Mouse (Mus musculus) stomach, embryonic 16.5 days (tissue): ENCODE measurements around the gene Sbno1. TPM values are rescaled to one million over a fixed set of nuclear protein-coding genes. Genes with fewer than 3 reads are reported as not detected.
"Not testable (repeated sequence)": the region's sequence is repeated elsewhere in the genome, so short reads cannot be mapped to it uniquely, and the experiment has no call there.

Experiments used
- ATAC-seq: fragments of 200-750 bp; cut with Nextera tagmentation; 2 replicates; pipeline ENCODE4 v1.8.0; 2017; ENCODE audit warnings: moderate number of reproducible peaks, moderate TSS enrichment; ENCODE audit not compliant: insufficient read depth, low FRiP score
- H3K27ac ChIP-seq: fragments of 300-500 bp; sonication (generic); 2 replicates; pipeline ENCODE4 v1.5.1; 2014; ENCODE audit warnings: low read length
- H3K27me3 ChIP-seq: fragments of 300-500 bp; sonication (generic); 2 replicates; pipeline ENCODE4 v1.6.1; 2014; ENCODE audit warnings: low read length, control low read depth, mixed read lengths; ENCODE audit not compliant: control insufficient read depth, insufficient read depth
- H3K36me3 ChIP-seq: fragments of 300-500 bp; sonication (generic); 2 replicates; pipeline ENCODE4 v1.6.1; 2014; ENCODE audit warnings: low read length; ENCODE audit not compliant: control insufficient read depth, insufficient read depth
- H3K4me1 ChIP-seq: fragments of 300-500 bp; sonication (generic); 2 replicates; pipeline ENCODE4 v1.6.1; 2014; ENCODE audit warnings: low read length, control low read depth, mixed read lengths; ENCODE audit not compliant: control insufficient read depth, insufficient read depth
- H3K4me2 ChIP-seq: fragments of 300-500 bp; sonication (generic); 2 replicates; pipeline ENCODE4 v1.6.1; 2014; ENCODE audit warnings: low read depth, low read length, mixed read lengths
- H3K4me3 ChIP-seq: fragments of 300-500 bp; sonication (generic); replicated peaks from 2 replicates; pipeline ENCODE4 v1.5.1; 2014; ENCODE audit warnings: mild to moderate bottlenecking, low read length
- H3K9ac ChIP-seq: fragments of 300-500 bp; sonication (generic); 2 replicates; pipeline ENCODE4 v1.6.1; 2014; ENCODE audit warnings: low read length
- H3K9me3 ChIP-seq: fragments of 300-500 bp; sonication (generic); replicated peaks from 2 replicates; pipeline ENCODE4 v1.6.1; 2016; ENCODE audit warnings: low read length, control low read depth; ENCODE audit not compliant: control insufficient read depth
- WGBS: fragments of 180-500 bp; shearing (Covaris S2); extraction: QIAGEN DNeasy Blood & Tissue Kit; methylation state at CpG from one replicate; pipeline ENCODE4 v1.1.7; 2014; 5-methylcytosine and 5-hydroxymethylcytosine counted together
- polyA plus RNA-seq: library from polyadenylated mRNA; unstranded; fragments of >200 nt; fragmentation: Nextera tagmentation; extraction: Ambion mirVana; gene quantifications from 2 replicates; pipeline ENCODE4 v1.2.1, GENCODE M21; 2015

Gene Sbno1
- 70.4 and 76.1 TPM in 2 replicates for polyA plus RNA-seq

GRCm38 (mm10) chr5:124425412-124426259, at the start of gene Sbno1:
Gene Sbno1 (minus strand): TSS chr5:124426001.
- Histone ChIP-seq H3K4me1 (peaks cover 13% of the 10 kb centered on the region), H3K9me3 (no peaks in the 10 kb centered on the region), H3K27ac (peak within 1 kb of the TSS; percentile 96), H3K27me3 (no peaks in the 10 kb centered on the region), H3K4me3 (peak within 1 kb of the TSS; percentile 98), H3K9ac (peak within 1 kb of the TSS; percentile 92), H3K36me3 (no peaks in the 10 kb centered on the region), H3K4me2 (peak within 1 kb of the TSS; percentile 90)
- under 1% methylated on average over 79 of the region's 81 CpGs for WGBS
- ATAC-seq: peak; percentile 96

DNA sequence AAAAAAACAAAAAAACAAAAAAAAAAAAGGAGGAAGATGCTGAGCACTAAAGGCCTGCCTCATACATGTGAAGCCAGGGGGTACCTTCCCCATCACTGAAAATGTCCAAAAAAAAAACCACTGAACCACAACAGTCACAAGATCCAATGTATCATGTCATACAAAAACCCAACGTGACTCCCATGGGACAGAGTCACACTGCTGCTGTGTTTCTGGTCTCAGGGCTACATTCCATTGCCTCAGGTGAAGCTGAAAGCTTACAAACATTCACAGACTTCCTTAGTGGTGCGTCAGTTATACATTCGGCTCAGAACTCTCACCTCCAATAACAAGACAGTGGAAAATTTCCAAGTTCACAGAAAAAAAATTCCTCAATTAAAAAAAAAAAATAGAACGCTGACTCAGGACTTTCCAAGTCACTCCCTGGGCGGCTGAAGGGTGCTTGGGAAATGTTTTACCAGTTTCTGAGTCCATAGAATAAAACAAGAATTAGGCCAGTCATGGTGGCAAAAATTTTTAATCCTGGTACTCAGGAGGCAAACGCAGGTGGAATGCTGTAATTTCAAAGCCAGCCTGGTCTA, 44.9 kb upstream of the Sbno1 start:
- Histone ChIP-seq H3K36me3 (peaks cover 3% of the 10 kb centered on the region), H3K9me3 (no peaks in the 10 kb centered on the region), H3K4me2 (no peak overlapping the region), H3K4me1 (0 out of 2 replicates have a peak, but pooled peaks cover 6% of the 10 kb centered on the region), H3K4me3 (no peak overlapping the region), H3K27me3 (no peaks in the 10 kb centered on the region), H3K27ac (no peak overlapping the region), H3K9ac (no peak overlapping the region)
- ATAC-seq: no peak
- 77% methylated on average over 6 of the region's 6 CpGs for WGBS

DNA sequence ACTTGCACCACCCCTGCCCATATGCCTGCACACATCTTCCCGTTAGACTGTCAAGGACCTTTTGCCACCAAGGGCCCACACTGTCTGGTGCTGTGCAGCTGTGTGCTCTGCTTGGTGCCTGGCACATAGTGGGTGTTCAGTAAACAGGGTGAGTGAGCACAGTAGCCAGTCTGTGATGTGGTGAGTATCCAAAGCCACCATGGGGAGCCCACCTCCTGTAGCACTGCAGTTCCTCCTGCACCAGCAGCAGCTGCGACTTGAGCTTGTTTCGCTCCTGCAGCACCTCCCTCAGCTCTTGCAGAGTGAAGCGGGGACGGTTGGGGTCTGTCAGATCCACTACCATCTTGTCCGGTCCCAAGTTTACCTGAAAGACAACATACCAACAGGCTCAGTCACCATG, 43.7 kb upstream of the Sbno1 start:
- H3K4me3 ChIP-seq: no peak overlapping the region
- no peak for ATAC-seq
- H3K36me3 ChIP-seq: peaks cover 3% of the 10 kb centered on the region
- H3K4me2 ChIP-seq: no peak overlapping the region
- H3K9ac ChIP-seq: no peak overlapping the region
- 91% methylated on average over 6 of the region's 6 CpGs for WGBS
- no peaks in the 10 kb centered on the region for H3K9me3 ChIP-seq
- H3K27me3 ChIP-seq: no peaks in the 10 kb centered on the region
- H3K4me1 ChIP-seq: no peaks in the 10 kb centered on the region
- no peak overlapping the region for H3K27ac ChIP-seq

- Histone ChIP-seq H3K27me3 (no peaks in the 10 kb centered on the region), H3K27ac (no peak overlapping the region), H3K4me1 (no peaks in the 10 kb centered on the region), H3K4me3 (no peak overlapping the region), H3K9ac (no peak overlapping the region), H3K9me3 (no peaks in the 10 kb centered on the region), H3K36me3 (peaks cover 3% of the 10 kb centered on the region), H3K4me2 (no peak overlapping the region)
- no peak for ATAC-seq
- WGBS: 90% methylated on average over 7 of the region's 7 CpGs
Measured at GRCm38 (mm10) chr5:124468365-124468764, 42.6 kb upstream of the Sbno1 start.

DNA sequence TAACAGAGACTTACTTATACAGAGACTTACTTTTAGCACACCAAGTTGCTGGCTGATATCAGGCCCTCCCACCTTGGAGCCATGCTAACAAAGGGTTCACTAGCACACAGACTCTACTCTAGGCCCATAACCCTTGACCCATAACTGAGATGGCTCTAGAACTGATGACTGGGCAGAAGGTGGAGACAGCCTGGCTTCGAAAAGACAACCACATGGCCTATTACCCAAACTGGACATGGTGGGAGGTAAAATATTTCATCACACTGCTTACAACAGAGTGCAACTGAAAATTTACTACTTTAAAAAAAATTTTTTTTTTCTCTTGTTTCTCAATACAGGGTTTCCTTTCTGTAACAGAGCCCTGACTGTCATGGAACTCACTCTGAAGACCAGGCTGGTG, 42.0 kb upstream of the Sbno1 start:
- Histone ChIP-seq H3K4me1 (no peaks in the 10 kb centered on the region), H3K4me3 (no peak overlapping the region), H3K27ac (no peak overlapping the region), H3K9ac (no peak overlapping the region), H3K27me3 (no peaks in the 10 kb centered on the region), H3K9me3 (no peaks in the 10 kb centered on the region), H3K36me3 (peaks cover 6% of the 10 kb centered on the region), H3K4me2 (no peak overlapping the region)
- ATAC-seq: no peak
- WGBS: 89% methylated on average over 1 of the region's 1 CpGs

DNA sequence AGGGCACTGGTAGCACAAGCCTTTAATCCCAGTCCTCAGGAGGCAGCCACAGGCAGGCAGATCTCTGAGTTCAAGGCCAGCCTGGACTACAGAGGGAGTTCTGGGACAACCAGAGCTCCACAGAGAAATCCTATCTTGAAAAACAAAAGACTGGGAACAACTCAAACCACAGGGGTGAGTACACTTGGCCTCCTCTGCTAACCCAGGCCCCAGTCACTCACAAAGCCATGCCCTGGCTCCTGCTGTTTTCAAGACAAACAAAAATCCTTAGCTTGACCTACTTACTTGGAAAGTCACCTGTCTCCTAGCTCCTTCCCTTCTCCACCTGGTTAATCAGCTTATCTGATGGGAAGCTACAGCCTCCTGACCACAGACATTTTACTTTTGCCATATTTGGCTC, 39.1 kb upstream of the Sbno1 start:
- Histone ChIP-seq H3K9me3 (no peaks in the 10 kb centered on the region), H3K27ac (no peak overlapping the region), H3K27me3 (no peaks in the 10 kb centered on the region), H3K36me3 (peaks cover 19% of the 10 kb centered on the region), H3K4me1 (no peaks in the 10 kb centered on the region), H3K9ac (no peak overlapping the region), H3K4me2 (no peak overlapping the region), H3K4me3 (no peak overlapping the region)
- no peak for ATAC-seq

- no peak for ATAC-seq
- WGBS: 85% methylated on average over 5 of the region's 5 CpGs
- peaks cover 27% of the 10 kb centered on the region for H3K36me3 ChIP-seq
Measured at GRCm38 (mm10) chr5:124463462-124463861, 37.7 kb upstream of the Sbno1 start.

GRCm38 (mm10) chr5:124462297-124463025, 36.7 kb upstream of the Sbno1 start:
- H3K36me3 ChIP-seq: peaks cover 34% of the 10 kb centered on the region

More at GRCm38 (mm10) chr5:124463462-124463861, 37.7 kb upstream of the Sbno1 start:
- no peaks in the 10 kb centered on the region for H3K27me3 ChIP-seq
- no peak overlapping the region for H3K4me2 ChIP-seq
- H3K9ac ChIP-seq: no peak overlapping the region
- H3K4me3 ChIP-seq: no peak overlapping the region
- H3K9me3 ChIP-seq: no peaks in the 10 kb centered on the region
- H3K27ac ChIP-seq: no peak overlapping the region
- H3K4me1 ChIP-seq: no peaks in the 10 kb centered on the region

GRCm38 (mm10) chr5:124460922-124461321, 35.1 kb upstream of the Sbno1 start:
- H3K4me1 ChIP-seq, ATAC-seq, H3K27me3 ChIP-seq, H3K27ac ChIP-seq, H3K4me3 ChIP-seq, H3K4me2 ChIP-seq, H3K9me3 ChIP-seq, H3K9ac ChIP-seq: not testable (repeated sequence)
- H3K36me3 ChIP-seq: peaks cover 44% of the 10 kb centered on the region
- WGBS: 88% methylated on average over 14 of the region's 14 CpGs

More at GRCm38 (mm10) chr5:124462297-124463025, 36.7 kb upstream of the Sbno1 start:
- no peak for ATAC-seq
- Histone ChIP-seq H3K9ac (no peak overlapping the region), H3K4me2 (no peak overlapping the region), H3K27ac (no peak overlapping the region), H3K4me3 (no peak overlapping the region), H3K27me3 (no peaks in the 10 kb centered on the region), H3K4me1 (no peaks in the 10 kb centered on the region), H3K9me3 (no peaks in the 10 kb centered on the region)
- 85% methylated on average over 8 of the region's 8 CpGs for WGBS
